Mouse (Mus musculus) forebrain, embryonic 13.5 days (tissue): ENCODE results near the gene Rbfox2. TPM values are rescaled to one million over a fixed set of nuclear protein-coding genes. Genes with fewer than 3 reads are reported as not detected.
A peak's percentile ranks its signal among the peaks of the same experiment; 100 is the strongest.

Source experiments
- ATAC-seq: fragments of 200-750 bp; cut with Nextera tagmentation; 2 replicates; pipeline ENCODE4 v1.8.0; 2017
- H3K27ac ChIP-seq: fragments of 300-500 bp; sonication (generic); 2 replicates; pipeline ENCODE4 v1.5.1; 2015; ENCODE audit warnings: inconsistent platforms, mild to moderate bottlenecking, moderate library complexity
- H3K27me3 ChIP-seq: fragments of 300-500 bp; sonication (generic); 2 replicates; pipeline ENCODE4 v1.6.1; 2015; ENCODE audit warnings: mild to moderate bottlenecking, inconsistent platforms
- H3K36me3 ChIP-seq: fragments of 300-500 bp; sonication (generic); 2 replicates; pipeline ENCODE4 v1.6.1; 2015; ENCODE audit warnings: mild to moderate bottlenecking, inconsistent platforms; ENCODE audit not compliant: poor library complexity, severe bottlenecking
- H3K4me1 ChIP-seq: fragments of 300-500 bp; sonication (generic); 2 replicates; pipeline ENCODE4 v1.6.1; 2015; ENCODE audit warnings: inconsistent platforms
- H3K4me2 ChIP-seq: fragments of 300-500 bp; sonication (generic); 2 replicates; pipeline ENCODE4 v1.6.1; 2015; ENCODE audit warnings: inconsistent platforms, mild to moderate bottlenecking, moderate library complexity
- H3K4me3 ChIP-seq: fragments of 300-500 bp; sonication (generic); 2 replicates; pipeline ENCODE4 v1.5.1; 2015; ENCODE audit warnings: mild to moderate bottlenecking, inconsistent platforms
- H3K9ac ChIP-seq: fragments of 300-500 bp; sonication (generic); 2 replicates; pipeline ENCODE4 v1.6.1; 2015; ENCODE audit warnings: mild to moderate bottlenecking, inconsistent platforms
- H3K9me3 ChIP-seq: fragments of 300-500 bp; sonication (generic); replicated peaks from 2 replicates; pipeline ENCODE4 v1.6.1; 2016; ENCODE audit warnings: inconsistent platforms
- WGBS: fragments of 180-500 bp; shearing (Covaris S2); methylation state at CpG from one replicate; pipeline ENCODE4 v1.1.7; 2015; 5-methylcytosine and 5-hydroxymethylcytosine counted together
- polyA plus RNA-seq: library from polyadenylated mRNA; unstranded; fragments of >200 nt; fragmentation: Nextera tagmentation; extraction: Ambion mirVana; gene quantifications from 2 replicates; pipeline ENCODE4 v1.2.1, GENCODE M21; 2015

The Rbfox2 gene
- polyA plus RNA-seq, 1 experiment from 2014 or later = 116 TPM

DNA sequence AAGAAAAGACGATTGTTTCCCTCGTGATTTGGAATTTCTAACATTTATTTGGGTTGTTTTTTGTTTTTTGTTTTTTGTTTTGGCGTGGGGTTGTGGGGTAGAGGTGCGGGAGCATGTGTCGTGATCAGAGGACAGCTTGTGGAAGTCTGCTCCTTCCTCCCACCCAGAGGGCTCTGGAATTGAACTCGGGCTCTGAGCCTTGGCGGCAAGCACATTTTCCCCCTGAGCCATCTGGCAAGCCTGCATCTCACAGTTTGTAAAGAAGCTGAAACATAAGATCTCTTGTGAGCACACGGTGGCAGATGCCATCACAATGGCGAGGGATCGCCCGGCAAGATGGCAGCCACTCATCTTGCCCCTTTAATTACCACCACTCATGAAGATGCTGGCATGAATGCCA is 17.6 kb upstream of the Rbfox2 start:
- no peak for ATAC-seq
- Histone ChIP-seq H3K9me3 (no peaks in the 10 kb centered on the region), H3K27me3 (no peaks in the 10 kb centered on the region), H3K4me3 (no peak overlapping the region), H3K4me1 (no peaks in the 10 kb centered on the region), H3K9ac (no peak overlapping the region), H3K27ac (no peak overlapping the region), H3K4me2 (no peak overlapping the region), H3K36me3 (no peaks in the 10 kb centered on the region)
- WGBS = 88% methylated on average over 11 of the region's 11 CpGs

DNA sequence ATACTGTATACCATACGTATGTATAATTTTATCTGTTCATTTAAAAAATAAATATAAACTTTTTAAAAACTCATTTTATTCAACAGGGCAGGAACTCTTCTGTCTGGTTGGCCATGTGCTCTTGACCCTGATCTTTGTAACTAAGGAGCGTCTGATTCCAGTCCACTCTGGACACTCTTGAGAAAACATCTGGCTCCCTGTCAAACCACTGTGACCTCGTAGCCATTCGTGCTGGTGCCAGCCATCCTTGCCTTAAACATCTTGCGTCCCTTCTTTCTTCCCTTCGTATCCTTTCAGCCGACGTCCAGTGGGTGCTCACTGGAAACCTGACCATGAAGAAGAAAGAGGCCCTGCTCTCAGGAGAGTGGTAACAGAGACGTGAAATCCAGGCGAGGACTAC is 16.4 kb upstream of the Rbfox2 start:
- WGBS = 88% methylated on average over 10 of the region's 10 CpGs
- ATAC-seq = no peak
- H3K27ac ChIP-seq = no peak overlapping the region

GRCm38 (mm10) chr15:77313701-77314100 is 6.9 kb upstream of the Rbfox2 start:
- Histone ChIP-seq H3K4me3 (no peak overlapping the region), H3K9me3 (no peaks in the 10 kb centered on the region), H3K27me3 (no peaks in the 10 kb centered on the region), H3K4me2 (no peak overlapping the region), H3K4me1 (no peaks in the 10 kb centered on the region), H3K36me3 (no peaks in the 10 kb centered on the region), H3K9ac (no peak overlapping the region), H3K27ac (no peak overlapping the region)
- WGBS = 41% methylated on average over 6 of the region's 6 CpGs
- no peak for ATAC-seq

More for the DNA sequence above, 16.4 kb upstream of the Rbfox2 start:
- Histone ChIP-seq H3K36me3 (no peaks in the 10 kb centered on the region), H3K27me3 (no peaks in the 10 kb centered on the region), H3K4me2 (no peak overlapping the region), H3K9ac (no peak overlapping the region), H3K4me3 (no peak overlapping the region), H3K9me3 (no peaks in the 10 kb centered on the region), H3K4me1 (no peaks in the 10 kb centered on the region)

GRCm38 (mm10) chr15:77312796-77313195 is 6.0 kb upstream of the Rbfox2 start:
- Histone ChIP-seq H3K4me1 (no peaks in the 10 kb centered on the region), H3K4me2 (no peak overlapping the region), H3K36me3 (no peaks in the 10 kb centered on the region), H3K27me3 (no peaks in the 10 kb centered on the region), H3K4me3 (no peak overlapping the region), H3K9ac (no peak overlapping the region), H3K9me3 (no peaks in the 10 kb centered on the region), H3K27ac (no peak overlapping the region)
- 94% methylated on average over 7 of the region's 7 CpGs for WGBS
- no peak for ATAC-seq

GRCm38 (mm10) chr15:77307767-77308495 is 1.1 kb upstream of the Rbfox2 start:
- WGBS = 85% methylated on average over 4 of the region's 4 CpGs
- no peak overlapping the region for H3K27ac ChIP-seq
- no peak overlapping the region for H3K4me3 ChIP-seq
- H3K4me1 ChIP-seq = peaks cover 29% of the 10 kb centered on the region
- no peaks in the 10 kb centered on the region for H3K36me3 ChIP-seq
- ATAC-seq = no peak
- no peak overlapping the region for H3K4me2 ChIP-seq
- H3K9me3 ChIP-seq = no peaks in the 10 kb centered on the region
- H3K27me3 ChIP-seq = no peaks in the 10 kb centered on the region
- H3K9ac ChIP-seq = no peak overlapping the region

DNA sequence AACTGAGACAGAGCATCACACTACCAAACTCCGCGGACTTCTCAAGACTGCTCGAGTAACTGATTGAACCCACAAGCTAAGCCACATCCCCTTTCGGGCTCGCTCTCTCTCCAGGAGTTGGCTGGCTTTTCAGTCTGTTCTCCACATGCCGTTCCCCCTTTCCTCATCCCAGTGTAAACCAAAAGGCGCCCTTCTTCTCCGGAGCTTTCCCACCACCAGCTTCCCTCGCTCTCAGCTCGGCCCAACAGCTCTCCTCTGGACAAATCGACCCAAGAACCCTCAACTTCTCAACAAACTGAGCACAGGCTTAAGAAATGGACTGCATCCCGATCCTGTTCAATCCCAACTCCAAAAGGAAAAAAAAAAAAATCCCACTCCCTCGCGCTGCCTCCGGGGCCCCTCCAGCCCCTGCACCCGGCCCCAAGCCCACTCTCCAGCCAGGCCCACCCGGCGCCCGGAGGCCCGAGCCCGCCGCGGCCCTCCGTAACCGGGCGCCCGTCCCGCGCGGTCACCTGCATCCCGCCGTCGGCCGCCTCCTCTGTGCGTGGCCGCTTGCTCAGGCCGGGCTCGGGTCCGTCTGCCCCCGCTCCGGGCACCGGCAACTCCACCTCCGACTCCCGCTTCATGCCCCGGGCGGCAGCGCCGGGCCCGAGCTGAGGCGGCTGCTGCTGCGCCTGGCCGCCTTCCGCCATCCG is 805 bp downstream of the Rbfox2 start:
- H3K9me3 ChIP-seq = no peaks in the 10 kb centered on the region
- H3K27me3 ChIP-seq = no peaks in the 10 kb centered on the region
- ATAC-seq = peak; percentile 48; the same call in 1 of the 2 replicates
- H3K4me2 ChIP-seq = peak overlapping the region; percentile 71
- H3K36me3 ChIP-seq = no peaks in the 10 kb centered on the region
- WGBS = under 1% methylated on average over 52 of the region's 54 CpGs
- peak overlapping the region; percentile 97 for H3K4me3 ChIP-seq
- H3K4me1 ChIP-seq = peaks cover 32% of the 10 kb centered on the region
- H3K27ac ChIP-seq = peak overlapping the region; percentile 98
- H3K9ac ChIP-seq = peak overlapping the region; percentile 97

GRCm38 (mm10) chr15:77304960-77305359 is 1.8 kb downstream of the Rbfox2 start:
- H3K27me3 ChIP-seq = no peaks in the 10 kb centered on the region
- H3K4me1 ChIP-seq = peaks cover 35% of the 10 kb centered on the region
- peak overlapping the region; percentile 71 for H3K4me2 ChIP-seq
- peak overlapping the region; percentile 97 for H3K9ac ChIP-seq
- H3K36me3 ChIP-seq = no peaks in the 10 kb centered on the region
- H3K4me3 ChIP-seq = peak overlapping the region; percentile 97
- WGBS = 9% methylated on average over 3 of the region's 3 CpGs
- peak overlapping the region; percentile 98; the same call in 1 of the 2 replicates for H3K27ac ChIP-seq
- no peaks in the 10 kb centered on the region for H3K9me3 ChIP-seq
- no peak for ATAC-seq

DNA sequence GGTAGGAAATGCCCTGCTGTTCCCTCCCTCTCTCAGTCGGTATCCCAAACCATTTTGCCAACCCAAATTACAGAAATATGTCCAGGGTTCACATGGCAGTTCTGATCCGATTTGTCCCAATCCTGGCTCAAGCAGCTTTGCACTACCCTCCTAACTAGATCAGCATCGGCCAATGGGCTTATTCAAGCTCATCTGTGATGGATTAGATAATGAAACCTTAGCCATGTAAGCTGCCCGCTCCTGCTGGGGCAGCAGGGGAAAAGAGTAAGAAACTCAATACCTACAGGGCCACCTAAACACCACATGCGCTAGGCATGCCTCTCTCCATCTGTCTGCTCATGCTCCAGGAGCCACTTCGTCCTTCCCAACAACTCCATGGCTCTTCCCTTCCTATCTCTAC is 5.7 kb downstream of the Rbfox2 start:
- Histone ChIP-seq H3K36me3 (no peaks in the 10 kb centered on the region), H3K4me3 (no peak overlapping the region), H3K9me3 (no peaks in the 10 kb centered on the region), H3K4me2 (no peak overlapping the region), H3K9ac (no peak overlapping the region), H3K27me3 (no peaks in the 10 kb centered on the region), H3K27ac (no peak overlapping the region), H3K4me1 (peaks cover 43% of the 10 kb centered on the region)
- WGBS = 73% methylated on average over 6 of the region's 6 CpGs
- no peak for ATAC-seq

DNA sequence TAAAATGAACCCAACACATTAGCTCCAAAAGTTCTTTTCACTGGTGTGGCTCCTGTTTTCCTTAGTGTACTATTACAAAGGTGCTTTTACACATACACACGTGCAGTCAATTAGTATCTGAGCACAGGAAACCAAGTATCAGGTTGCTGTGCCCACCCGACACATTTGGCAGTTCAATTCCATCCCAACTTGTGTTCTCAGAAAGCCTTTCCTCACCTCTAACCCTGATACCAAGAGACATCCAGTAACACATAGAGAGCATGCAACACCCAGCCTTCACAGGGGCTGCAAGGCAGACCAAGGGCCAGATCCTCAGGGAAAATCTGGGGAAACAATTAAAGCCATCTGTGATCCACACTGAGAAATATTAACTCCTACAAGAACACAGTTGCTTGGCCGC is 8.2 kb downstream of the Rbfox2 start:
- 78% methylated on average over 3 of the region's 3 CpGs for WGBS
- H3K27me3 ChIP-seq = no peaks in the 10 kb centered on the region
- H3K4me1 ChIP-seq = peaks cover 26% of the 10 kb centered on the region
- H3K9me3 ChIP-seq = no peaks in the 10 kb centered on the region
- H3K4me2 ChIP-seq = no peak overlapping the region
- no peaks in the 10 kb centered on the region for H3K36me3 ChIP-seq
- no peak overlapping the region for H3K9ac ChIP-seq
- no peak for ATAC-seq
- no peak overlapping the region for H3K27ac ChIP-seq
- H3K4me3 ChIP-seq = no peak overlapping the region

DNA sequence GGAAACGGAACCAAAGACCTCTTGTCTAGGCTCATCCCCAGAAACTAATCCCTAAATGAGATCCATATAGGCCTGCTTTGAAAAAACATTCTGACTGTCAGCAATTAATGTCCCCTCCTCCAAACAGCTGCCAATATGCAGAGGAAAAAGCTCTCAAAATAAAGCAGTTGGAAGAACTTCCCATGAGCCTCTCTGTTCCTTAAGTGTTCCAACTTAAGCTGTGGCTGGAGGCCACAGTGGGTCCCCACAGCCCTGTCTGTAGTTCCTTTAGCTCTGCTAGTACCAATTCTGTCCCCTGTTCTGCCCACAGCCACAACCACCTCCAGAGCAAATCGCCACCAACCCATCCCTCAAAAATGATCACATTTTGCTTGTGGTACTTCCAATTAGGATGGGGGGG is 10.2 kb downstream of the Rbfox2 start:
- Histone ChIP-seq H3K4me2 (no peak overlapping the region), H3K4me3 (no peak overlapping the region), H3K9me3 (no peaks in the 10 kb centered on the region), H3K9ac (no peak overlapping the region), H3K27ac (peak overlapping the region; percentile 10; the same call in 1 of the 2 replicates), H3K4me1 (peaks cover 32% of the 10 kb centered on the region), H3K36me3 (no peaks in the 10 kb centered on the region), H3K27me3 (no peaks in the 10 kb centered on the region)
- 59% methylated on average over 2 of the region's 2 CpGs for WGBS
- ATAC-seq = no peak

DNA sequence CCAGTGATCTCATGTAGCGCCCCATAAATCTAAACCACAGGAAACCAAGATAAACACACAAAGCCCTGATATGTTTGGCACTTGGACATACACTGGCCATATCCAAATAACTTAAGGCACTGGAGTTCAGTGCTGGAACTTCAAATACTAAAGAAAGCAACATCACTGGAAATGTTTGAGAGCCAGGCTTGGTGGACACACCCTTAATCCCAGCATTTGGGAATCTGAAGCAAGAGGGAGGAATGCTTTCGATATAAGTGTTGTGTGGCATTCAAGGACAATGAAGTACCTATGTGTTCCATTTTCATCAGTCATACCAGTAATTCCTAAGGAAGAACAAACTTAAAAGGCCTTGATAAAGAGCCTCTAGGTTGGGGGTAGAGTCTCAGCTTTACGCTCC is 13.3 kb downstream of the Rbfox2 start:
- no peak overlapping the region for H3K4me2 ChIP-seq
- peaks cover 28% of the 10 kb centered on the region for H3K4me1 ChIP-seq
- 96% methylated on average over 3 of the region's 3 CpGs for WGBS
- ATAC-seq = no peak
- H3K4me3 ChIP-seq = no peak overlapping the region
- no peak overlapping the region; the same call in 1 of the 2 replicates for H3K27ac ChIP-seq
- no peaks in the 10 kb centered on the region for H3K9me3 ChIP-seq
- no peak overlapping the region for H3K9ac ChIP-seq
- no peaks in the 10 kb centered on the region for H3K27me3 ChIP-seq
- no peaks in the 10 kb centered on the region for H3K36me3 ChIP-seq

DNA sequence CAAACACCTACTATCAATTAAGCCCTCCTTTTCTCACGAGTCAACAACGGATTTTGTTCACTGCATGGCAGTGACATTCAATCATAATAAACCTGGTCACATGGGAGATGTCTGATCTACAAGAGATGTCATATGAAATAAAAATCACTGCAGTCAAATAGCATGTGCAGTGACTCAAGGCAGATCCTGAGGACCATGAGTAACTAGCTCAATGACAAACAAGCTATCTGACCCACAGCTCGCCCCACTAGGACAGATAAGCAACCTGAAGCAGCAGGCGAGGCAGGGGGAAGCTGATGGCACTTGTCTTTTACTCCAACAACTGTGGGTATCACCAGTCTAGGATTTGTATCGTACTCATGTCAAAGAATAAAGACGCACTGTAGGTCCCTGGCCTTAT is 14.4 kb downstream of the Rbfox2 start:
- H3K4me3 ChIP-seq = no peak overlapping the region
- peaks cover 28% of the 10 kb centered on the region for H3K4me1 ChIP-seq
- no peak for ATAC-seq
- H3K4me2 ChIP-seq = no peak overlapping the region
- 83% methylated on average over 6 of the region's 6 CpGs for WGBS
- no peaks in the 10 kb centered on the region for H3K27me3 ChIP-seq
- H3K9me3 ChIP-seq = no peaks in the 10 kb centered on the region
- no peaks in the 10 kb centered on the region for H3K36me3 ChIP-seq
- H3K9ac ChIP-seq = no peak overlapping the region
- no peak overlapping the region for H3K27ac ChIP-seq
